Mouse (Mus musculus) myocyte (in vitro differentiated cells): Measurements from ENCODE around the gene Fbxo4. TPM values are rescaled to one million over a fixed set of nuclear protein-coding genes. Genes with fewer than 3 reads are reported as not detected.

Source experiments
- H3K27me3 ChIP-seq: one replicate; pipeline ENCODE4 v1.6.1; 2011; ENCODE audit not compliant: control insufficient read depth, insufficient read depth, insufficient read length
- H3K36me3 ChIP-seq: one replicate; pipeline ENCODE4 v1.6.1; 2011; ENCODE audit not compliant: control insufficient read depth, insufficient read depth
- H3K4me2 ChIP-seq: one replicate; pipeline ENCODE4 v1.6.1; 2011; ENCODE audit warnings: low read depth, control low read depth
- H3K4me3 ChIP-seq: one replicate; pipeline ENCODE4 v1.5.1; 2011; ENCODE audit warnings: mild to moderate bottlenecking, control low read depth, moderate library complexity
- H3K79me2 ChIP-seq: one replicate; pipeline ENCODE4 v1.6.1; 2011; ENCODE audit not compliant: control insufficient read depth, insufficient read depth
- H3ac ChIP-seq: one replicate; pipeline ENCODE4 v1.6.1; 2011; ENCODE audit not compliant: control insufficient read depth, insufficient read length
- CEBPB ChIP-seq: IDR thresholded peaks from 2 replicates; pipeline ENCODE4 v1.6.1; 2011; ENCODE audit warnings: mild to moderate bottlenecking, moderate library complexity; ENCODE audit not compliant: poor library complexity, insufficient read depth, severe bottlenecking
- E2F4 ChIP-seq: IDR thresholded peaks from one replicate; pipeline ENCODE4 v1.6.1; 2011; ENCODE audit warnings: mild to moderate bottlenecking, control low read depth, moderate library complexity; ENCODE audit not compliant: insufficient read depth
- MAX ChIP-seq: IDR thresholded peaks from one replicate; pipeline ENCODE4 v1.6.1; 2011; ENCODE audit warnings: low read depth, mild to moderate bottlenecking, control low read depth
- MYOD1 ChIP-seq, 3 experiments: IDR thresholded peaks; one replicate each; pipeline ENCODE4 v1.6.1; 2011; ENCODE audit warnings: control low read depth in 2 of 3, low read depth in 2 of 3, mild to moderate bottlenecking in 2 of 3, moderate library complexity in 1 of 3; ENCODE audit not compliant: insufficient read length in 2 of 3, control insufficient read depth in 1 of 3
- MYOG ChIP-seq, 3 experiments: IDR thresholded peaks; one replicate each; pipeline ENCODE4 v1.6.1; 2011; ENCODE audit warnings: control low read depth in 2 of 3, low read depth in 2 of 3, mild to moderate bottlenecking in 2 of 3; ENCODE audit not compliant: insufficient read length in 2 of 3, control insufficient read depth in 1 of 3, insufficient read depth in 1 of 3
- POLR2A ChIP-seq: IDR thresholded peaks from one replicate; pipeline ENCODE4 v1.6.1; 2011; ENCODE audit warnings: low read depth, mild to moderate bottlenecking, control low read depth, moderate library complexity; ENCODE audit not compliant: insufficient read length
- POLR2AphosphoS2 ChIP-seq: IDR thresholded peaks from one replicate; pipeline ENCODE4 v1.6.1; 2011; ENCODE audit warnings: low read depth, control low read depth; ENCODE audit not compliant: insufficient read length
- REST ChIP-seq: IDR thresholded peaks from one replicate; pipeline ENCODE4 v1.6.1; 2011; ENCODE audit warnings: mild to moderate bottlenecking, control low read depth, moderate library complexity; ENCODE audit not compliant: insufficient read depth, insufficient read length
- SRF ChIP-seq: IDR thresholded peaks from one replicate; pipeline ENCODE4 v1.6.1; 2011; ENCODE audit warnings: low read depth; ENCODE audit not compliant: control insufficient read depth, insufficient read length
- TCF12 ChIP-seq: IDR thresholded peaks from one replicate; pipeline ENCODE4 v1.6.1; 2011; ENCODE audit warnings: mild to moderate bottlenecking, control low read depth; ENCODE audit not compliant: poor library complexity, insufficient read depth, severe bottlenecking
- TCF3 ChIP-seq: IDR thresholded peaks from one replicate; pipeline ENCODE4 v1.6.1; 2011; ENCODE audit warnings: low read depth, control low read depth; ENCODE audit not compliant: insufficient read length
- USF1 ChIP-seq: IDR thresholded peaks from one replicate; pipeline ENCODE4 v1.6.1; 2011; ENCODE audit warnings: low read depth, mild to moderate bottlenecking, control low read depth, moderate library complexity
- polyA plus RNA-seq: library from polyadenylated mRNA; unstranded; fragments of >200 nt; fragmentation: generic; extraction: Trizol; gene quantifications from one replicate; pipeline ENCODE4 v1.2.1, GENCODE M21; 2012; ENCODE audit warnings: missing spikeins

The Fbxo4 gene
- polyA plus RNA-seq, 1 experiment = 14.4 TPM

DNA sequence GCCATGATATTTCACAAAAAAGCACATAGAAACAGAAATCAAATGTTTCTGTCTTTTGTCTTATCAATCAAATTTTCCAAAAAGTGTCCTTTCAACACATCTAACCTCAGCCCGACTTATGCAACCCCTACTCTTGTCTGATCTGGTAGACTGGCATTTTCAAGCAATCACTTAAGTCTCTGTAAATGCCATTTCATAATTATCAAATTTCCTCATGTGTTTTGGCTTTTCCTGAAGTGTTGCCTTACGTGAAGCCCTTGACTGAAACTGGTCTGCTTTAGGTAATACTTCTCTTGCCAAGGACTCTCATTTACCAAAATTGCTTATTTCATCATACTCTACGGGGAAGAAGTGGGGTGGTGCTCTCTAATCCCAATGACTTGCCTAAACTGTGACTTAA lies 6.1 kb downstream of the Fbxo4 start:
- H3K4me3 ChIP-seq = no peak overlapping the region
- H3K4me2 ChIP-seq = no peak overlapping the region
- H3K79me2 ChIP-seq = no peaks in the 10 kb centered on the region
- TF ChIP-seq TCF12 (no peak), USF1 (no peak), E2F4 (no peak), REST (no peak), TCF3 (no peak), POLR2AphosphoS2 (no peak), MYOD1 (IDR thresholded peaks at IDR 0.05; ENCODE audit: control insufficient read depth in 1 of 3, insufficient read length in 2 of 3, low read depth in 2 of 3) (no peak), CEBPB (no peak), POLR2A (no peak), MYOG (IDR thresholded peaks at IDR 0.05; ENCODE audit: control insufficient read depth in 1 of 3, insufficient read depth in 1 of 3, insufficient read length in 2 of 3, low read depth in 2 of 3) (no peak), MAX (no peak), SRF (no peak)
- H3K36me3 ChIP-seq = peaks cover 15% of the 10 kb centered on the region
- H3K27me3 ChIP-seq = no peaks in the 10 kb centered on the region
- no peak overlapping the region for H3ac ChIP-seq

DNA sequence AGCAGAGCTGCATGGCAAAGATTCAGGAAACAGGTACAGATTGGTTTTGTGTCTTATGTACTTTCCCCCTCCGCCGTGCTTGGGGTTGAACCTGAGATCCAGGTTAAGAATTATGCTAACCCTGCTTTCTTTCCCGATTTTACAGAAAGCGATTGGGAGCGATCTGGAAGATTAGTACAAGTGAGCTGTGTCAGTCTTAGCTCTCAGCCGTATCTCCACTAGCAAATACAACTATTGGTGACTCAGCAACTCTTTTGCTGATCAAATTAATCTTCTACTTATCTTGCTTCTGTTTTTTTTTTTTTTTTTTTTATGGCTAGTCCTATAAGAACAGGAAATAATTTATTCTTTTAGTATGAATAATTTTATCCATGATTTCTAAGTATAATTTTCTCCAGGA lies 9.2 kb downstream of the Fbxo4 start:
- Histone ChIP-seq H3K4me3 (no peak overlapping the region), H3K79me2 (no peaks in the 10 kb centered on the region), H3ac (no peak overlapping the region), H3K4me2 (no peak overlapping the region), H3K27me3 (no peaks in the 10 kb centered on the region), H3K36me3 (peaks cover 14% of the 10 kb centered on the region)
- TF ChIP-seq MAX = no peak
- TF ChIP-seq SRF = no peak
- no peak for TF ChIP-seq REST
- TF ChIP-seq MYOD1 (IDR thresholded peaks at IDR 0.05; ENCODE audit: control insufficient read depth in 1 of 3, insufficient read length in 2 of 3, low read depth in 2 of 3) = no peak
- no peak for TF ChIP-seq TCF12
- TF ChIP-seq E2F4 = no peak
- TF ChIP-seq POLR2AphosphoS2 = no peak
- TF ChIP-seq CEBPB = no peak

DNA sequence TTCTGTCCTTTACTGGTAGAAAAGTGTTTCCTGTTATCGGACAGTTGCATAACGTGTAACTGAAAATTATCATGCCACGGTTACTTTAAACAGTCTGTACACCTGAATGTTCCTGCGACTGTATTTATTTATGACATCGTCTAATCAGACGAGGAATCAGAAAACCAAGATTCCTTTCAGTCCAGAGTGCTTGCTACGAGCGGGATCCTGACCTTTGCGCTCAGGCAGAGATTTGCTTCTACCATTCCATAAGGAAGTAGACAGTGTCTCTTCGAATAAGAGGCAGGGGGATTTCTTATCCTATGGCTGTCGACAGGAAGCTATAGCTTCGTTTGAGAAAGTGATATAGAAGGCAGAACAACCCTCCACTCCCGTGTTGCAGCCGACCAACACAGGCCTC lies 9.6 kb downstream of the Fbxo4 start:
- H3K79me2 ChIP-seq = no peaks in the 10 kb centered on the region
- no peak overlapping the region for H3K4me2 ChIP-seq
- H3K4me3 ChIP-seq = no peak overlapping the region
- H3K36me3 ChIP-seq = peaks cover 19% of the 10 kb centered on the region
- H3K27me3 ChIP-seq = no peaks in the 10 kb centered on the region
- TF ChIP-seq MAX (no peak), REST (no peak), POLR2A (no peak), POLR2AphosphoS2 (no peak), TCF3 (no peak), CEBPB (no peak), TCF12 (no peak), SRF (no peak), MYOD1 (IDR thresholded peaks at IDR 0.05; ENCODE audit: control insufficient read depth in 1 of 3, insufficient read length in 2 of 3, low read depth in 2 of 3) (no peak), USF1 (no peak), MYOG (IDR thresholded peaks at IDR 0.05; ENCODE audit: control insufficient read depth in 1 of 3, insufficient read depth in 1 of 3, insufficient read length in 2 of 3, low read depth in 2 of 3) (no peak), E2F4 (no peak)
- no peak overlapping the region for H3ac ChIP-seq

DNA sequence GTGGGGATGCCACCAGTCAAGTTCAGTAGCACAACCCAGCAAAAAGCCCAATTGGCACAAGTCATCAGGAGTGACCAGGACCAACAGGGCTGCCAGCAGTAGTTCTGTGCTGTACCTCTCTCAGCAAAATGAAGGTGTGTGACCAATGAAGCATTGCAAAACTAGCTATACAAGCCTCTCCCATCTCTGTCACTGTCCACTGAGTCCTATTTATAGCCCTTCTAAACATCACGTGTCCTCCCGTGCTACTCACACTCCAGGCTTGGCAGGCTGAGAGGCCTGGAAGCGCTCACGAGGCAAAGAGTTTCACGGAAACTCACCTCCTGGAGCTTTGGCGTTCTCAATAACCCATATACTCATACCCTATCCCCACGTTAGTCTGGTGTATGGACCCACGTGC lies 17.1 kb downstream of the Fbxo4 start:
- H3K4me2 ChIP-seq = no peak overlapping the region
- peaks cover 10% of the 10 kb centered on the region for H3K36me3 ChIP-seq
- H3ac ChIP-seq = no peak overlapping the region
- H3K4me3 ChIP-seq = no peak overlapping the region
- no peaks in the 10 kb centered on the region for H3K79me2 ChIP-seq
- no peaks in the 10 kb centered on the region for H3K27me3 ChIP-seq
- TF ChIP-seq POLR2A (no peak), TCF12 (no peak), POLR2AphosphoS2 (no peak), MYOG (IDR thresholded peaks at IDR 0.05; ENCODE audit: control insufficient read depth in 1 of 3, insufficient read depth in 1 of 3, insufficient read length in 2 of 3, low read depth in 2 of 3) (no peak), REST (no peak), MAX (no peak), CEBPB (no peak), MYOD1 (IDR thresholded peaks at IDR 0.05; ENCODE audit: control insufficient read depth in 1 of 3, insufficient read length in 2 of 3, low read depth in 2 of 3) (no peak), SRF (no peak), TCF3 (no peak), E2F4 (no peak), USF1 (no peak)

DNA sequence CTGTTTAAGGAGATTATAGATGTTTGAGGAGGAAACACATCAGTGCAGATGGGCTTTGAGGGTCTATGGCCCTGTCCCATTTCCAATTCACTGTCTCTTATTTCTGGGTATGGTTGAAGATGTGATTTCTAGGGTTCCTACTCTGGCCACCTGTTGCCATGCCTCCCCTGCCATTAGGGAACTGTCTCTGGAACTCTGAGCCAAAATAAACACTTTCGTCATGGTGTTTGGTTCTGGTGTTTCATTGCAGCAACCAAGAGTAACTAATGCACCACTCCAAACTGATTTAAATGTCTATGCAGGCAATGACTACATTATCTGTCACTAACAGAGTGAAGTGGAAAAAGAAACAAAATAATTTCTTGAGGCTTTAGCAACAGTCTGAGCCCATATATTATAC lies 19.3 kb downstream of the Fbxo4 start:
- Histone ChIP-seq H3K4me2 (no peak overlapping the region), H3K4me3 (no peak overlapping the region), H3K79me2 (no peaks in the 10 kb centered on the region), H3K27me3 (no peaks in the 10 kb centered on the region), H3K36me3 (peaks cover 8% of the 10 kb centered on the region), H3ac (no peak overlapping the region)
- TF ChIP-seq POLR2A (no peak), MYOD1 (IDR thresholded peaks at IDR 0.05; ENCODE audit: control insufficient read depth in 1 of 3, insufficient read length in 2 of 3, low read depth in 2 of 3) (peak; percentile 32 to 64 (median 56)), E2F4 (no peak), MYOG (IDR thresholded peaks at IDR 0.05; ENCODE audit: control insufficient read depth in 1 of 3, insufficient read depth in 1 of 3, insufficient read length in 2 of 3, low read depth in 2 of 3) (no peak), CEBPB (no peak), USF1 (no peak), TCF12 (no peak)
